Mouse (Mus musculus): ENCODE results near the gene Otud3.

Gene Otud3

GRCm38 (mm10) chr4:138852961-138853360 lies 60.8 kb downstream of the Otud3 start:
- DNase-seq (ENCODE audit: low spot score), result no peak

GRCm38 (mm10) chr4:138851463-138851862 lies 62.3 kb downstream of the Otud3 start:
- no peak for DNase-seq (ENCODE audit: low spot score)

Data from ovary, adult 18-20 months (tissue).